Mouse (Mus musculus): ENCODE data around the gene Pnrc2.

Gene Pnrc2

DNA sequence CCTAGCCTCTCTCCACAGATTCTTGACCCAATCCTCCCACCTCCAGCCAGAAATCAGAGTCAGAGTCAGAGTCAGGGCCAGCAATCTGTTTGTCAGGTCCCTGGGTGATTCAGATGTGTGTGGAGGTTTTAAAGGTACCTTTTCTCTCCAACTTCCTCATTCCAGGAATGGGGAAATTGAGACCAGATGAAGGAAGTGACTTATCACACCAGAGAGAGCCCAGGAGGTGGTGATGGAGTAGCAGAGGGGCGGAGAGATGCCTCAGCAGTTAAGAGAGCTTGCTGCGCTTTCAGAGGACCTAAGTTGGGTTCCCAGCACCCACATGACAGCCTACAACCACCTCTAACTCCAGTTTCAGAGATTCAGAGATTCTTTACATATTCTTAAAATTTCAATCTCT, 17.9 kb upstream of the Pnrc2 start:
- no peak for DNase-seq

DNA sequence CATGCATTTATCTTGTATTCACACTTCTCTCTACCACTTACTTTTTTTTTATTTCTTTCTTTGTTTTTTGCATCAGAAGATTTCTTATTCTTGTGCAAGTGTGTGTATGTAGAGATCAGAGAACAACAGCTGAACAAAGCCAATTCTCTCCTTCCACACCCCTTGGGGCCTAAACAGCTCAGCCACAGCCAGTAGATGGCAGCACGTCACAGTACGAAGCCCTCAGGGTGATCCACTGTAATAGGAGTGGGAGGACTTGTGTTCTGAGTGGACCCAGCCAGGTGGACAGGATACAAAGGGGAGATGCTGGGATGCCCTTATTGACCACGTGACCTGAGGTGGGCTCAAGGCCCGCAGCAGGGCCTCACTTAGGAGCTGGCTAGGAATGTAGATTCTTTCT, 16.2 kb upstream of the Pnrc2 start:
- DNase-seq, result peak; percentile 84 to 86

DNA sequence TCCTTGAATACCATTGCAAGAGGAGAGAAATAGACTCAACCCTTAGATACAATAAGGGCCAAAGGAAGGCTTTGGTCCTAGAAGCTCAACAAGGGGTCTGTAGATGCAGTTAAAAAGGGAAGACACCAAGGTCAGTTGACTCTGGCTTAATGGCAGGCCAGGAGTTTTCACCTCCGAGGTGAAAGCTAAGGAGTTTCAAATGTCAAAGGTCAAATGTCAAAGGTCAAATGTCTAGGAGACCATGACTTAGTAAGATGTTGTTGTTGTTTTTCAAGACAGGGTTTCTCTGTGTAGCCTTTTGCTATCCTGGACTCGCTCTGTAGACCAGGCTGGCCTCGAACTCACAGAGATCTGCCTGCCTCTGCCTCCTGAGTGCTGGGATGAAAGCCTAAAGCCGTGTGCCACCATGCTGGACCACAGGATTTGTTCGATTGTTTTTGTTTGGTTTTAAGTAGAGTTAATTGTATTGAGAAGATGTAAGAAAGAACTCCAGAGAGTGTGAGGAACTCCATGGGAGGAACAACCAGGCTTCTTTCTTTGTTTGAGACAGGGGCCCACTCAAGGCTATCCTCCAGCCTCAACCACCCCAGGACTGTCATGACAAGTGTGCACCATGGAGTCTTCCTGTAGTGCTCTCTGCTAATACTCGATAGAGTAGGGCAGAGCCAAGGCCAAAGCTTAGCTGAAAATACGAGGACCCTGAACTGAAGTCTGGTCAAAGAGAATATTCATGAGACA, 15.7 kb upstream of the Pnrc2 start:
- DNase-seq, result no peak

DNA sequence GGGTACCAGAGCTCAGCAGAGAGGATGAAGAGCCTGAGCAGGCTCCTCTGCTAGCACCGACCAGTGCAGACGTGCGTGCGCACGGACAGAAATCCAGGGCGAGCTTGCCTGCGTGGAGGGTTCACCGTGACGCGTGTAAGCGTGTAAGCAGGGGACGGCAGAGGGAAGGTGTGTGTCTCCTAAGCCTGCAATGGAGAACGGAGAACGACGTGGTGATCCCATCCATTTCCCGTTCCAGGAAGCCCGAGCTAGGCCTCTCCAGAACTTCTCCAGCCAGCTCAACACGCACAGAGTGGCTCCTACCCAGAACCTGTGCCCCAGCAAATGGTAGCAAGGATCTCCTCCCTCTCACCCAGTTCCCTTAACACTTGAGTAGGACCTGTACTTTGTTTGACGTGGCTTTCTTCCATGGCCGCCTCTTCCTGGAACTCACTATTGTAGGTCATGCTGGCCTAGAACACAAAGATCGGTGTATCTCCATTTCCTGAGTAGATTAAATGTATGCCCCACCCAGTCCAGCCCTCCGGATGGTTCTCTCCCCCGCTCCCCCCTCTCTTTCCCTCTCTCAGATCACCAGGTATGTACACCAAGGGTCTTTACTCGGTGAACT, 14.9 kb upstream of the Pnrc2 start:
- no peak for DNase-seq

DNA sequence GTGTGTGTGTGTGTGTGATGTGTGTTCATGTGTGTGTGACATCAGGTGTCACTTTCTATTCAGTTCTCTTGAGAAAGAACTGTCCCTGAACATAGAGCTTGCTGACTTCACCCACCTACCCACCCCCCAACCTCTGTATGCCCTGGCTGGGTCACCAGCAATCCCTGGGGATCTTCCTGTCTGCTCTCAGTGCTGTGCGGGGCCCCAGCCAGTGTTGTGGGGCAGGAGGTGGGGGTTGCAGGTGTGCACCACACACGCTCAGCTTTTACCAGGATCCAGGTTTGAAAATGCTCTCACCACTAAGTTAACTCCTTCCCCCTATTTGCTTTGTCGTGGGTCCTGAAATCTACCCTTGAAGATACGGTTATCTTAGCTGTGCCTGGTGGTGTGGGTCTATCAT, 12.5 kb upstream of the Pnrc2 start:
- no peak for DNase-seq

DNA sequence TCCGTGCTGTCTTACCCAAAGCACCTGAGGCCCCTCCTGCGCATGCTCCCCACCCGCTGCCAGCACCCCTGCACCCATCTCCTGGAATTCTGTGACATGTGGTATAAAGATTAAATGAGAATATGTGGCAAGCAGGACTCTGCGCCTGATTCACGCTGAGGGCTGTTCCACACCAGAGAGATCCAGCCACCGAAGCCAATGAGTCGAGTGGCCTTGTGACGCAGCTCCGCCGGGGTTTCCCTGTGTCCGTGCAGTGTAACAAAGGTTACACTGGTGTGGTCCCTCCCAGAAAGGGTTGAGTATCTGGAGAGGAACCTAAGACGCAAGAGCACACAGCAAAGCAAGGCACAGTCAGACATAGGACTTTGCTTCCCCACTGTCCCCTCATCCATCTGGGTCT, 12.0 kb upstream of the Pnrc2 start:
- DNase-seq, result no peak

DNA sequence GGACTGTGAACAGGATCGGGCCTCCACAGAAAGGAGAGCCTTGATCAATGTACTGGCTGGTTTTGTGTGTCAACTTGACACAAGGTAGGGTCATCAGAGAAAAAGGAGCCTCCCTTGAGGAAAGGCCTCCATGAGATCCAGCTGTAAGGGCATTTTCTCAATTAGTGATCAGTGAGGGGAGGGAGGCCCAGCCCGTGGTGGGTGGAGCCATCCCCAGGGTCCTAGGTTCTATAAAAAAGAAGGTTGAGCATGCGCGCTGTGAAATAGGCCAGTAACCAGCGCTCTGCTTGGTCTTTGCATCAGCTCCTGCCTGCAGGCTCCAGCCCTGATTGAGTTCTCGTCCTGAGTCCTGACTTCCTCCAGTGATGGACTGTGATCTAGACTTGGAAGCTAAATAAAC, 10.9 kb upstream of the Pnrc2 start:
- no peak for DNase-seq

DNA sequence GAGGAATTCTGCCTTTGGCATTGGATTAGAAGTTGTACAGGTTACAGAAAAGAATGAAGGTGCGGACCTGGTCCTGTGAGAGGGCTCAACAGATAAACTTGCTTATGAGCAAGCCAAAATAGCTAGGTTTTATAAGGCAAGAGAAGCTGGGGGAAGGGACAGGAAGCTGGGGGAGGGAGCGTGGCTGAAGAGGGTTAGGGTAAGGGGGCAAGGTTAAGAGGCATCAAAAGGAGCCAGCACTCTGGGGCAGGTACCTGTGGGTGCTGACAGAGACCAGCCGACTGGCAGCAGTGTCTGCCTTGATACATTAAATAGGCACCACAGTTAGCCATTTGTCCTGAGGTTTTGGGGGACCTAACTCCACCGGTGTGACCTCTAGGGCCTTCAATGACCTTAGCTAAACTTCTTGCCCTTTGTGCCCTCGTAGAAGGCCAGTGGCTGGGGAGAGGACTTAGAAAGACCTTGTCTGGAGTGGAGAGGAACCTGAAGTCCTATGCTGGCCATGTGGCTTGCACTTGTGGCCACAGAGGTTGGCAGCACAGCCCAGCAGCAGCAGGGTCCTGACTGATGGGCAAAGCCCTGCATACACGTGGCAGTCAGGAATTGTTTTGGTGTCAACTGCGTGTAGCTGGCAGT, 10.3 kb upstream of the Pnrc2 start:
- no peak for DNase-seq

DNA sequence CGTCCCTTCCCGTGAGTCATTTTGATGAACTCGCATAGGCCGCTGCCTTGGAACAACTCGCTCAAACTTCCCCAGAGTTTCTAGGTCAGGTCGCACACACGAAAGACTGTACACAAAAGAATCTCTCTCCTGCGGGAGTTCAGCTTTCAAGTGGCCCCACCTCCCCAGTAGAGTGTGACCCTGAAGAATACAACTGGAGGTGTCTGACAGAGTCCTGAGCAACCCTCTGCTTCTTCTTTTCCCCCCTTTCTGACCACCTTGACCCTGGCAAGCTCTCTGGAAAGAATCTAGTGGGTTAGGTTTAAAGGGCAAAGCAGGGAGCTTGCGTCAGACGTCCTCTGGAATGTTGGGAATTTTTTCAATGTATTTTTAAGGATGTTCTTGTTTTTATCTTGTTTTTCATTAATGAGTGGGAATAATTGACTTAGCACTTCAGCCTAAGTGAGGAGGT, 9.8 kb upstream of the Pnrc2 start:
- DNase-seq, result no peak

DNA sequence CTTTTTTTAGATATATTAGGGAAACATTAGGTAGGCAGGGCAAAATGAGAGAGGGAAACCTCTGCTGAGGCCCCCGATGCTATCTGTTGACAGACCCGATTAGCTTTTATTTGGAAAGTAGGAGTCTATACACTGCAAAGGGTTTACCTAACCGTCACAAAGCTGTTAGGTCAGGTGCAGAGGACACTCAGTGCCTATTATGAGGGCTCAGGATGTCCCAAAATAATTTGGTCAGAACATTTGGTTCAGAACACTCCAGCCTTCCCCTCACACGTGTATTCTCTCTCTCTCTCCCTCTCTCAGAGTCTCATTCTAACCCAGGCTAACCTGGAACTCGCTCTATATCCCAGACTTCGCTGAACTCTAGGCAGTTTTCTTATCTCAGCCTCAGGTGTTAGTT, 8.4 kb upstream of the Pnrc2 start:
- no peak for DNase-seq

DNA sequence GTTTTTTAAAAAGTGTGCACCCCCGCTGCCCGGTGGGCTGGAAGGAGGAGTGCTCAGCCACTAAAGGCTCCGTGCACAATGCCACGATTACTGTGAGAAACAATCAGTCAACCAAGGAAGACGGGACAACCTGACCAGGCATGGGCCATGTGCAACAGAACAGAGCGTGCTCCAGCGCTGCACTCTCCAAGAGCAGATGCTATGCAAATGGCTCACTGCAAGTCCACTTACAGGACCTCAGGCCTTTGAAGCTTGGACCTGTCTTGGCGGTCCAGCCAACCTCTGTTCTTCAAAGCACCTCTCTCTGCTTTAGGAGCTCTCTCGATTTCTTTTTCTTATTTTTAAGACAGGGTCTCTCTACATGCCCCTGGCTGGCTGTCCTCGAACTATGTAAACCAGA, 6.9 kb upstream of the Pnrc2 start:
- DNase-seq, result no peak

DNA sequence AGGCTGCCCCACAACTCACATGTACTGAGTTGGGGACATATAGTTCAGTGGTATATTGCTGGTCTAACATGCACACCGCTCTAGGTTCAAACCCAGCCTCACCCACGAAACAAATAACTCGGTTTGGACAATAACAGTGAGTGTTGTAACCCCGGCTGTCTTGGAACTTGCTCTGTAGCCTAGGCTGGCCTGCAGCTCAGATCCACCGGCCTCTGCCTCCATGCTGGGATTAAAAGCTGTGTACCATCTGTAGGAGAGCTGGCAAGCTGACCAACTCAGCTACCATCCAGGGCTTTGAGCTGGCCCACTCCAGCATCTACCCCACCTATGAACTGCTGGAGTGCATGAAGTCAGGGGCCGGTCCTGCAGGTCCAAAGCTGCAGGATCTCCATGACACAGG, 6.4 kb upstream of the Pnrc2 start:
- DNase-seq, result no peak

DNA sequence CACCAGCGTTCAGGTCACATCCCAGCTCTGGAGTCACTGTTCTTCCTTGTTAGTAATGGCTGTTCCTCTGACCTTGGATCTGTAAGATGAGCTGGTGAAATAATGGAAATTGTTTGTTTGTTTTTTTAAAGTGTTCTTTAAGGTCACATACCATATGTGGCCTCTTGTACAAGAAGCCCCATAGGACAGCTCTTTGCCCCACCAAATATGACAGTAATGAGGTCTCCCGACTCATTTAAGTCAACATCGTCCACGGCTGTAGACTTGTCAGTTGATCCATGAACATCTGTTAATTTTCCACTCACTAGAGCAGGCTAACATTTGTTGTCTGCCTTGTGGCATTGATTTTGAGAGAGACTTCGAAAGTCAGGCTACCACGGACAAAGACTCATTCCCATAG, 5.4 kb upstream of the Pnrc2 start:
- no peak for DNase-seq

DNA sequence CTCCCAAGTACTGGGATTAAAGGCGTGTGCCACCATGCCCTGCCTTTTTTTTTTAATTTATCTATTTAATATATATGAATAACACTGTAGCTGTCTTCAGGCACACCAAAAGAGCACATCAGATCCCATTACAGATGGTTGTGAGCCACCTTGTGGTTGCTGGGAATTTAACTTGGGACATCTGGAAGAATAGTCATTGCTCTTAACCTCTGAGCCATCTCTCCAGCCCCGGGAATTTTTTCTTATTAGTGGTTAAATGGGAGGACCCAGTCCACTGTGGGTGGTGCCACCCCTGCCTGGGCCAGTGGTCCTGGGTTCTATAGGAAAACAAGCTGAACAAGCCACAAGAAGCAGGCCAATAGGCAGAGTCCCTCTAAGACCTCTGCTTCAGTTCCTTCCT, 4.1 kb upstream of the Pnrc2 start:
- no peak for DNase-seq

DNA sequence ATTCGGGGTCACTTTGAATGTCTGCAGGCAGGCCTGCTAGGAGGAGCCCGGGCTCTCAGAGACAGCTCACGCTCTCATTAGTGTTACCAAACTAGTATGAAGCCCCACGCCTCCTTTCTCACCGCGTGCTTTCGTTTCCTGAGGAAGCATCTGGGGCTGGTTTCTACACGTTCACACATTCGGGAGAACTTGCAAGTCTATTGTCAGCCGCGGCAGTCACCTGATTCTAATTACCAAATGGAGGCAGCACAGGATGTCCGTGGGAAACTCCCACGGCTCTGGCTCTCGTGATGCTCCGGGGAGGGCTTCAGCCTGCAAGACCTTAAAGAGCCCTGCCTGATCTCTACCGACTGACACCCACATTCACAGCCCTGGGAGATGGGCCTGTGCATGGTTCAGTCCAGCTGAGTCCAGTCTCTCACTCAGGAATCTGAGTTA, 3.0 kb upstream of the Pnrc2 start:
- DNase-seq, result peak; percentile 88 to 91

DNA sequence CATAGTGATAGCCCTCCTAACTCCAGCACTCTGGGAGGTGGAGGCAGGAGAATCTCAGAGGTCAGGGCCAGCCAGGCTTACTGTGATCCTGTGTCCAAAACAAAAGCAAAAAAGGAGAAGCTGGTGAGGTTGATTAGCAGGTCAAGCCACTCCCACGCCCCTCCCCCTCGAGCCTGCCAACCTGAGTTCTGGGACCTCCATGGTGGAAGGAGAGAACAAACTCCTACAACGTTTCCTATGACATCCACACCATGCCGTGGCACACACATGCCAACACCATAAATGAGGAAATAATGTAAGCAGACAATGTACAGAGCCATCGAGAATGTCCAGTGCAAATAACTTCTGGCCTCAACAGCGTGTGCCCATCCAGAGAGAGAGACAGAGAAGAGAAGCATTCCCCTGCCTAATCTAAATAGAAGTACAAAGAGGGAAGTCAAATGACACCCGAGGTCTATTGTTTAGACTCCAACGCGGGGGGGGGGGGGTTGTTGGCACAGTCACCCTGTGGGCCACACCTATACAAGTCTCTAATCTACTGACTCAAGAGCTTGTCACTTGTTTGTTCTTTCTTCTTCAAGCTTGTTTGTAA, 2.4 kb upstream of the Pnrc2 start:
- peak; percentile 87 to 88 for DNase-seq

DNA sequence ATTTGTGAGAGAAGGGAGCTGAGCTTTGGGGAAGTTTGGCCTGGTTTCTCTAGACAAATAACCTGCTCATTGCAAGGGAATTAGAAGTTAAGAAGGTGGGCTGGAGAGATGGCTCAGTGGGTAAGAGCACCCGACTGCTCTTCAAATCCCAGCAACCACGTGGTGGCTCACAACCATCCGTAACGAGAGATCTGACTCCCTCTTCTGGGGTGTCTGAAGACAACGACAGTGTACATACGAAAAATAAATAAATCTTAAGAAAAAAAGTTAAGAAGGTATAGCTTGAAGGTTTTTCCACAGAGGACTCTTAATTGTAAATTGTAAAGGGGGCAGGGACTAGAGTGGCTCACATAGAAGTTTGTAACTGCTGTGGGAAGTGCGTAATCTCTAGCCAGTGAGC, 1.9 kb upstream of the Pnrc2 start:
- DNase-seq, result peak; percentile 50 to 54

DNA sequence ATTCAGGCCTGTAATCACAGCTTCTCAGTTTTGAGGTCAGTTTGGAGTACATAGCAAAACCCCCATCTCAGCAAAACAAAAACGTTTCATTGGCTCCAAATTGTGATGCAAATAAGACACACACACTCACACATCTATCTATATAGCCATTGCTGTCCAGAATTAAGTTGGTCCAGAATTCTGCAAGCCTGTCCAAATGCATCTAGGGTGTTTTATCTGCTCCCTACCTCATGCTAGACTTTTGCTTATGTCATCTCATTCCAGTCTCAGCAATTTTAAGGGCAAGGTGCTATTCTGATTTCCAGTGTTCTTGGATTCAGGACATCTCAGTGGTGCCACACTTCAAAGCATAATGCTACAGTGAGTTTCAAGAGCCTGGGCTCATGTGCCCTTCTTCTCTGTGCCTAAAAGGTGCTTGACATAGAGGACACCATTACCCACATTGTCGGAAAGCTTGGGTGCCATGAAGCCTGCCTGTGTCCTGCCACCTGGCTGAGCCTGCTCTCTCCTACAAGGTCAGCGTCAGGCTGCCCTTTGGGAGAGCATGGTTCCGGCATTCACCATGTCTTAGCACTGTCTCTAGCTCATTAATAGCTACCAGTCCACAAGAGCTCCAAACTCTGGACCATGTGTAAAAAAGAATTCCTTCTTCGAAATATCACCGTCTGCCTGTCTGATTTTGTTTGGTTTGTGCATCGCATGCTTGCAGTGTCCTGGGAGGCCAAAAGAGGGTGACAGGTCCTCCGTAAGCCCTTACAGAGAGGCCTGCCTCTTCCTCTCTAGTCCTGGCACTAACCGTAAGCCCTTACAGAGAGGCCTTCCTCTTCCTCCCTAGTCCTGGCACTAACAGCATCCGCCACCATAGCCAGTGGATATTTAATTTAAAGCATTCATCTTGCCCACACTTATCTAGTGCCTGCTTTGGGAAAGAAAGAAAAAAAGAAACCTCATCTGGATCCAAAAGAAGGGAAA, 1.2 kb upstream of the Pnrc2 start:
- DNase-seq, result peak; percentile 31 to 37

DNA sequence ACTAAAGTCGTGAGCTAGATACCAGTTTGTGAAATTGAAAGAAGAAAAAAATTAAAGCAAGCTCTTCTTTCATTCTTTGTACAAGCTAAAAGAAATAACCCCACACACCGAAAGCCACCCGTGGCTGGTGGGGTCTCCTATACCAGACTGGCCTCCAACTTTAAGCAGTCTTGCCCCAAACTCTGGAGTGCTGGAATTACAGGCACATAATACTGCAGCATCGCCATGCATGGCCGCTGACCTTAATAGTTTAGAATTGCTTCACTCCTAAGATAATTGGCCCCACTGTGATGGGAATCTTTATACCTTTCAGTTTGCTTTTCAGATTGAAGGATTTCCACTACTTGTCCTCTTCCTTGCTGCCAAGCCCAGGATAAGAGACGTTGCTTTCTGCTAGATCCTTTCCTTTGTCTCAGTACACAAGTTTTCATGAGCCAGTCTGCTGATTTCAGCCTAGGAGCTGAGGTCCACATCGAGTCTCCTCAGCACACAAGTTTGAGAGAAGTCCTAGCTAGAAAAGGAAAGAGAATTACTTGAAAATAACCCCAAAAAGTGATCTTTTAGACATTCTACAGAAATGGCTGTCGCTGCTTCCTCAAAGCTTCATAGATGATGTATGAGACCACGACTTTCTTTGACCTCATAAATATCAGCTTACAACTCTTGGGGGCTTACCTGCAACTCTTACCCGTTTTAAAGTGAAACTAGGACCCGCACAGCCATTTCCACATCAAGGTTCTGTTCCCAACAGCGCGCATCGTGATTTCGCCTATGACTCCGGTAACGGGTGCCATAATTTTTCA, 860 bp downstream of the Pnrc2 start:
- DNase-seq, result peak; percentile 19 to 29

DNA sequence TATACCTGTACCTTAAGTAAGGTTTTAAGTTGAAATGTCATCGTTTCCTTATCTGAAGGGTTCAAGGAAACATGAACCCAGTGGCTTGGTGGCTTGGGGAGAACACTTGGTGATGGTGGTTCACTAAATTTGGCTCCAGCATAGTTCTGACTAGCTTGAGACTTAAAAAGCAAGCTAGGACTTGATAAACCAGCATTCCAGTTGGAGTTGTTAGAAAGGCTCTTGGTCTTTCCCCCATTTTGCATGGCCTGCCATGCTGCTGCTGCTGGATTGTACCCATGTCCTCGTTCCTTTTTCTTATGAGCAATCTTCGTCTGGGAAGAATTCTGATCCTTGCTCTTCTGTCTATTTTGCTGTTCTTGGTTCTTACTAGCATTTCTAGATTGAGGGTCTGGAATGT, 1.6 kb downstream of the Pnrc2 start:
- no peak for DNase-seq

DNA sequence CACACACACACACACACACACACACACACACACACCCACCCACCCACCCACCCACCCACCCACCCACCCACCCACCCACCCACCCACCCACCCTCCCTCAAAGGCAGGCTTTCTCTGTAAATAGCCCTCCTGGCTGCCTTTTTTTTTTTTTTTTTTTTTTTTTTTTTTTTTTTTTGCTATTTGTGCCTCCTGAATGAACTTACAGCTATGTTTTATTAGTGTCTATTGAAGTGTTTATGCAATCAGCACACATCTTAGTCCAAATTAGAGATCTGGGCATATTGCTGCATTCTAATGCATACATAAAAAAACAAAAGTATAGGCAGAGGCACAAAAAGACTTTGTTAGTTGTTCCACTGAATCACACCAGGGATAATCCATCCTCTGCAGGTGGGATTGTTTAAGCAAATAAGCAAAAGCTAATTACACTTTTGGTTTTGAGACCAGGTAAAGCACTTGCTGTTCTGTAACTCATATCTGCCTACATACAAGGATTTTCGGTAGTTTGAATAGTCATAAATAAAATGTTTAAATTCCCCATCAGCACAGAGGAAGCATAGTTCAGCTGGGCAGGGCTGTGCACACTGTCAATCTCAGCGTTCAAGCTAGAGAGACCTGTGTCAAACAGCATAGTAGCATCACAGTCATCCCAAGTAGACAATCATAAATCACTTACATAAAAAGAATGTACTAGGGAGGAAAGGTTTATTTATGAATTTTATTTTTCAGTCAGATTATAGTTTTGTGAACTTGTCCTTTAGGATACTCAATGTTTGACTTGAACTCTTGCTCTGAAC, 3.2 kb downstream of the Pnrc2 start:
- DNase-seq, result no peak

Measured in B cell, adult 2 months (primary cell).